Mouse (Mus musculus): ENCODE measurements around the gene Zfp654.

Zfp654 gene

DNA sequence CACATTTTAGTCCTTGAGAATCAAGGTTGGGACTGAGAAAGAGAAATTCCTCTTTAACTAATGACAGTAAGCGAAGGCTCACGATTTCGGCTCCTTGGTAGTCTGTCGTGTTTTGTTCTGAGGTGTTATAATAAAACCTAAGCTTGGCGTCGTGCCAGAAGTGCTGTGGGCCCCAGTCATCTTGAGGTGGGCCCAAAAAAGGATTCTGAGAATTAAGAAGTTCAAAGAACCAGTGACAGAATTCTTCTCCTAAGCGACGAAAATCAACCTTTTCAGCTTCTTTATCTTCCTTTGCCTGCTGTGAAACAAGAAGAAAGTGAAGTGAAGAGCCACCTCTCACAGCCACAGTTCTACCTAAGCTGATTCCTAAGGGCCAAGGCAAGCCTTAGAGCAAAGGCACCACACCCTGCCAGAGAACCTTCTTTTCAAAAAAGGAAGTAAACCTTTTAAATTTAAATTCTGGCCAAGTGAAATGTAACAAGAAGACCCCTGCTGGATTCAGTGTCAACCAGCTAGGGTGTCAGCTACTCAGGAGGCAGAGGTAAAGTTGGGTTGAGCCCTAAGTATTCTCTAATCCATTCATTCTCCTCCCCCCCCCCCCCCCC is 84.7 kb downstream of the Zfp654 start:
- no peak for DNase-seq (ENCODE audit: low spot score in 2 of 2)

DNA sequence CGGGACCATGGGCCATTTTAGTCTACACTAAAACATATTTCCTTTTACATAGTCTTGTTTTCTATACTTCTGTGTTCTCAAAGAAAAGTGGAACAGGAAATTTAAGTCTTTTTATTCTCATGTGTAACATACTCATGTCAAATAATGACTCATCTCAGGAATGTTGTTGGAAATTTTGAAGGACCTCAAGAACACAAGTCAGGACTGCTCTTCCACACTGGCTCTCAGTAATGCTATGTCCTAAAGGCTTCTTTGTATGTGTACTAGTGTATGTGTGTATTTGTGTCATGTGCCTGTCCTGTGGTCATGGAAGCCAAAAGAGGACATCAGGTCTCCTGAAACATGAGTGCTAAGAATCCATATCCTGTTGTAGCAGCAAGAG is 92.2 kb downstream of the Zfp654 start:
- DNase-seq (ENCODE audit: low spot score in 2 of 2): no peak

DNA sequence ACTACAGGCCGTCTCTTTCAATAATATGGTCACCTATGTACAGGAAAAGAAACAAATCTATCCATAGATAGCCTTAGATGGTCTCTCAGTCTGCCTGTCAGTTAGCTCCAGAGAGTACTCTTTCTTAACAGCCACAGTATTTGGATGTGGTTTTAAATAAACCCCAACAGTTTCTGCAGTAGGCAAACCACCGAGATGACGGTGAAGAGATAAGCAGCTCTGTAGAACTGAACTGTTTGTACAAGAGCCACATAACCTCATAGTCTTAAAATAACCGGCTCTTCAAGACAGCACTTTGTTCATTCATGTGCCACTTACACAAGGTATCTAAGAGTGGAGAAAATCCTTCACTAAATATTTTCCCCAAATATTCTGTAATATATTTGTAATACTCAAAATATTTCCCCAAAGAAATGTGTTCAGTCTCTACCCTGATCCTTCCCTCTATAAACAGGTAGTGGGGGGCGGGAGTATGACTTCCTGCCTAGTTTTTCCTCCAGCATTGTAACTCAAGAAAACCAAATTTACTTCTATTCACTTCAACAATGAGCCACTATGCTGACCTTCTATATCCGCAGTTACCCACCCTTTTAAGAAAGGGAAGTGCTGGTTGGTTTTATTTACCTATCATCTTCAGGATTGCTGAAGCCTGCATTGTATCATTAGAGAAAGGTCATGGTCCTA is 92.7 kb downstream of the Zfp654 start:
- DNase-seq (ENCODE audit: low spot score in 2 of 2): peak in 1 of 2 experiments; percentile 10

DNA sequence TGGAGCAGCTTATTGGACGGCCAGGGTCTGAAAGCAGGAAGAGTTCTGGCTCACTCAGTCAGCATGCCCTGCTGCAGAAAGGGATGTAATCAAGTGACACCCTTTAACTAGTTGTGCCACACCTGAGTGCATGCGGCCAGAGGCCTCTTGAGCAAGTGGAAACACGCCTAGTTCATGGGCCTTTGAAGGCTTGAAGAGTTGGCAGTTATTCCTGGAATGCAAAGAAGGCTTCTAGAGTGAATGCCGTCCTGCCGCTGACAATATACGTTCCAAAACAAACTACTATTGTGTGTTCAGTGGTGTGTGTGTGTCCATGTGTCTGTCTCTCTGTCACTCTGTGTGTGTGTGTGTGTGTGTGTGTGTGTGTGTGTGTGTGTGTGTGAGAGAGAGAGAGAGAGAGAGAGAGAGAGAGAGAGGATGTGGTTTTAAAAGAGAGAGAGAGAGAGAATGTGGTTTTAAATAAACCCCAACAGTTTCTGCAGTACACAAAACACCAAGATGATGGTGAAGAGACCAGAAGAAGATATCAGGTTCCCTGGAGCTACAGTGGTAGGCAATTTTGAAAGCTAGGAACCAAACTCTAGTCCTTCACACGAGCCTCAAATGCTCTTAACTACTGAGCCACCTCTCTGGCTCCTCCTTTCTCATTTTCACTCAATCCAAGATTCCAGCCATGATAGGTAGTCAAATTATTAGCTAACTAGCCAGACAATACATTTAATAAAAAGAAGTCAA is 93.6 kb downstream of the Zfp654 start:
- DNase-seq (ENCODE audit: low spot score in 2 of 2): peak in 1 of 2 experiments; percentile 15

DNA sequence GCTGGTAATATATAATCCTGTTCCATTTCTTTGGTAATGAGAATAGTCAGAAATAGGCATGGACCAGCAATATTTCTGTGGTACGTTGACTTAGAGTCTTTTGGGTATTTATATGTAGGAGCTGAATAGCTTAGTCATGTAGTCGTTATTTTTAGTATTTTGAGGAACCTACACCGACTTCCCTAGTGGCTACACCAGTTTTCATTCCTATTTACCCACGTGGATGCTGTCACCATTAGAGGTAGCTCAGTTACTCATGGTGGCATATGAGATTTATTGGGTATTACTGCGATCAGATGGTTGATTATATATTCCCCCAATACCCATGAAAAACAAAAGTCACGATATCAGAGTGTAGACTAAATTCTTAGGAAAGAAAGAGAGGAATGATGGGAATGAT is 95.1 kb downstream of the Zfp654 start:
- no peak for DNase-seq (ENCODE audit: low spot score in 2 of 2)

DNA sequence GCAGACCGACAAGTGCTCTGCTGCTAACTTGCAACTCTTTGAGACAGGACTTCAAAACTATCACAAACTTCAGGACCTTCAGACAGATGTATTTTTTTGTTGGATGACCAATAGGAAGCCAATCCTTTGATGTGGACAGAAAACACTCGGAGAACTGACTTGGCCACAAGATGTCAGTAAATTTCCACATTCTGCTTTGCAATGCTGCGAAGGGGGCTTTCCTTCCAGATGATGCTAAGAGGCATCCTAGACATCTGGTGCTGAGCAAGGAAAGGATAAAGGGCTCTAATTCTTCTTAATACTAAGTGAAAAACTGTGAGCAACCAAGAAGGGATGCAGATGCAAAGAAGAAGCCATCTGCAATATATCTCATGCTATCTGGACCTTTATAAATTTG is 96.7 kb downstream of the Zfp654 start:
- DNase-seq (ENCODE audit: low spot score in 2 of 2): no peak

DNA sequence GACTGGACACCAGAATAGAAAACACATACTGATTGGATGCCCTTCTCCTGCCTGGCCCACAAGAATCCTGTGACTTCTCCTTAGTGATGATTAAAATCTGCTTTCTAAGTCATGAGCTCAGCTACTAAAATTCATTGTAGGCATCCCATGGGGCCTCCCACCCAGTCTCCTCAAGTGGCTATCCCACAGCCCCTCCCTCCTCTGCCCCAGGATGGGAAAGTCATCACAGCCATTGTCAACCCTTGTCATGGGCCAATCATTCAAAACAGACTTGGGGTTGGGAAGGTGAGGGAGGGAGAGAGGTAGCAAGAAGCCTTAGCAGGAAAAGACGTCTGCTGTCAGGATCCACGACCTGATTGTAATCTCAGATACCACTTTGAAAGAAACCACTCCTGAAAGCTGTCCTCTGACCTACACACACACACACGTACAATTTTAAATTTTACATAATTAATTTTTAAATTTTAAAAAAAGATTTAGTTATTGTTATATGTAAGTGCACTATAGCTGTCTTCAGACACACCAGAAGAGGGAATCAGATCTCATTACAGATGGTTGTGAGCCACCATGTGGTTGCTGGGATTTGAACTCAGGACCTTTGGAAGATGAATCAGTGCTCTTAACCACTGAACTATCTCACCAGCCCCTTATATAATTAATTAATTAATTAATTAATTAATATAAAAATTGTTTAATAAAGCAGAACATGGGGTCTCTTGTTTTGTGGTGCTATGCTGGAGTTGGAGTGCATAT is 97.3 kb downstream of the Zfp654 start:
- no peak for DNase-seq (ENCODE audit: low spot score in 2 of 2)

DNA sequence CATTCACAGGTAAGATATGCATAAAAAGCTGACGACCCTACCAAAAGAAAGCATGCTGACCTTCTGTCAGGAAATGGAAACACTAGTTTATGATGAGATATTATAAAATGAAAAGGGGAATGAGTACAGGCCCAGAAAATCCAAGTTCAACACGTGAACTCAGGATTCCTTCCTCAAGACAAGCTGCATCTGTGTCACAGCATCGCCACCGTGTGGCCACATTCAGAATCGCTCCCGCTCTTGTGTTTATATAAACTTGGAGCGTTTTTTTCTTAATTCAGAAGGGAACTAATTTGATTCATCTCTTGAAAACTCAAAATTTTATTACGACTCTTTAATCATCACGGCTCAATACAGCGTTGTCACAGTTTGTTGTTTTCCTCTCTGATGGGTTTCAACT is 103.2 kb downstream of the Zfp654 start:
- DNase-seq (ENCODE audit: low spot score in 2 of 2): peak; percentile 44 to 51

DNA sequence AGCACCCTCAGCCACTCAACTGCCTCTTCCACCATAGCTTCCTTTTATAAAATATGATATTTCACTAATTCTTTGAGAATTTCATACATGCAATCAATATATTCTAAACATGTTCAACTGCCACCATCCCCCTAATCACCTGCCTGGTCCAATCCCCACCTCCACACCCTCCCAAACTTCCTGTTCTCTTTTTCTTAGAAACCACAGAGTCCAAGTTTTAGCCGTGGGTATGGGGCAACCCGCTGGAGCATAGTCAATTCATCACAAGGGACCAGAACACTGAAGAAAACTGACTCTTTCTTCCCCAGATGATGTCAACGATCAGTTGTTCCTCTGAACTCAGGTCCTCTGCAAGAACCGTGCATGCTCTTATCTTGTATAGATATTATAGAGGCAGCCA is 106.4 kb downstream of the Zfp654 start:
- DNase-seq (ENCODE audit: low spot score in 2 of 2): no peak

DNA sequence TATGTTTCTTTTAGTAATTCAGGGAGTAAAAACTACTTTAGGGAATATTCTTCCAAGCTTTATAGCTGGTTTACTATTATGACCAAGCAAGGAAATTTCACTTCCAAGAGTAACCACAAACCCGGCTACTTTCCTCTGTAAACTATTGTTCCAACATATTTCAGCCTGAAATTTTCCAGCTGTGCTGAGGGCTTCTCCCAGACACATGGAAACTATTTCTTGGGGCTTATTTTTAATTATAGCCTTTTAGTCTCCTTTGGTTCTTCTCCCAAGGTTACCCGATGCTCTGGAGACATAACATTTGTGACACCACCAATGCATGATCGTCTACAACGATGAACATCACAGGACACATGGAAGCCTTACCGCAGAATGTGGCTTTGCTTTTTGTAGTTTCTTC is 114.2 kb downstream of the Zfp654 start:
- no peak for DNase-seq (ENCODE audit: low spot score in 2 of 2)
